Mouse (Mus musculus) forebrain, embryonic 16.5 days (tissue): ENCODE results near the gene A630001G21Rik. TPM values are rescaled to one million over a fixed set of nuclear protein-coding genes. Genes with fewer than 3 reads are reported as not detected.

Experiments used
- ATAC-seq: fragments of 200-750 bp; cut with Nextera tagmentation; 2 replicates; pipeline ENCODE4 v1.8.0; 2017; ENCODE audit warnings: mild to moderate bottlenecking, moderate library complexity
- H3K27ac ChIP-seq: fragments of 300-500 bp; sonication (generic); 2 replicates; pipeline ENCODE4 v1.5.1; 2014; ENCODE audit warnings: low read length, control low read depth
- H3K27me3 ChIP-seq: fragments of 300-500 bp; sonication (generic); replicated peaks from 2 replicates; pipeline ENCODE4 v1.6.1; 2014; ENCODE audit warnings: low read length; ENCODE audit not compliant: control insufficient read depth, insufficient read depth
- H3K36me3 ChIP-seq: fragments of 300-500 bp; sonication (generic); 2 replicates; pipeline ENCODE4 v1.6.1; 2014; ENCODE audit not compliant: control insufficient read depth, insufficient read depth
- H3K4me1 ChIP-seq: fragments of 300-500 bp; sonication (generic); replicated peaks from 2 replicates; pipeline ENCODE4 v1.6.1; 2014; ENCODE audit warnings: low read length; ENCODE audit not compliant: control insufficient read depth, insufficient read depth
- H3K4me2 ChIP-seq: fragments of 300-500 bp; sonication (generic); 2 replicates; pipeline ENCODE4 v1.6.1; 2014; ENCODE audit warnings: mild to moderate bottlenecking, low read length, control low read depth
- H3K4me3 ChIP-seq: fragments of 300-500 bp; sonication (generic); replicated peaks from 2 replicates; pipeline ENCODE4 v1.5.1; 2014; ENCODE audit warnings: mild to moderate bottlenecking, low read length, control low read depth
- H3K9ac ChIP-seq: fragments of 300-500 bp; sonication (generic); replicated peaks from 2 replicates; pipeline ENCODE4 v1.6.1; 2014; ENCODE audit warnings: low read depth, low read length, control low read depth
- H3K9me3 ChIP-seq: fragments of 300-500 bp; sonication (generic); 2 replicates; pipeline ENCODE4 v1.6.1; 2016; ENCODE audit warnings: low read length; ENCODE audit not compliant: control insufficient read depth
- WGBS: fragments of 180-500 bp; shearing (Covaris S2); extraction: QIAGEN DNeasy Blood & Tissue Kit; methylation state at CpG from one replicate; pipeline ENCODE4 v1.1.7; 2014; 5-methylcytosine and 5-hydroxymethylcytosine counted together
- polyA plus RNA-seq: library from polyadenylated mRNA; unstranded; fragments of >200 nt; fragmentation: Nextera tagmentation; extraction: Ambion mirVana; gene quantifications from 2 replicates; pipeline ENCODE4 v1.2.1, GENCODE M21; 2015

The A630001G21Rik gene
- polyA plus RNA-seq, 1 experiment from 2014 or later: 0.32 TPM

GRCm38 (mm10) chr1:85697721-85698493 lies 80.5 kb downstream of the A630001G21Rik start:
- 88% methylated on average over 4 of the region's 4 CpGs for WGBS

GRCm38 (mm10) chr1:85695646-85696045 lies 82.8 kb downstream of the A630001G21Rik start:
- ATAC-seq: no peak

More at GRCm38 (mm10) chr1:85697721-85698493, 80.5 kb downstream of the A630001G21Rik start:
- no peaks in the 10 kb centered on the region for H3K36me3 ChIP-seq
- H3K4me1 ChIP-seq: no peaks in the 10 kb centered on the region
- H3K4me2 ChIP-seq: no peak overlapping the region
- H3K27me3 ChIP-seq: no peaks in the 10 kb centered on the region
- H3K4me3 ChIP-seq: no peak overlapping the region
- H3K9ac ChIP-seq: no peak overlapping the region
- ATAC-seq: no peak
- no peak overlapping the region for H3K27ac ChIP-seq
- no peaks in the 10 kb centered on the region for H3K9me3 ChIP-seq

GRCm38 (mm10) chr1:85693280-85693679 lies 85.2 kb downstream of the A630001G21Rik start:
- no peaks in the 10 kb centered on the region for H3K4me1 ChIP-seq
- H3K9me3 ChIP-seq: no peaks in the 10 kb centered on the region
- 71% methylated on average over 3 of the region's 3 CpGs for WGBS
- H3K27ac ChIP-seq: no peak overlapping the region
- H3K4me3 ChIP-seq: no peak overlapping the region
- H3K36me3 ChIP-seq: no peaks in the 10 kb centered on the region
- H3K4me2 ChIP-seq: no peak overlapping the region
- H3K27me3 ChIP-seq: no peaks in the 10 kb centered on the region
- H3K9ac ChIP-seq: no peak overlapping the region
- ATAC-seq: no peak

More at GRCm38 (mm10) chr1:85695646-85696045, 82.8 kb downstream of the A630001G21Rik start:
- Histone ChIP-seq H3K27me3 (no peaks in the 10 kb centered on the region), H3K4me1 (no peaks in the 10 kb centered on the region), H3K4me3 (no peak overlapping the region), H3K9ac (no peak overlapping the region), H3K27ac (no peak overlapping the region), H3K9me3 (no peaks in the 10 kb centered on the region), H3K4me2 (no peak overlapping the region), H3K36me3 (no peaks in the 10 kb centered on the region)
- 64% methylated on average over 3 of the region's 3 CpGs for WGBS

GRCm38 (mm10) chr1:85692281-85692680 lies 86.2 kb downstream of the A630001G21Rik start:
- Histone ChIP-seq H3K4me3 (no peak overlapping the region), H3K4me1 (no peaks in the 10 kb centered on the region), H3K4me2 (no peak overlapping the region), H3K27ac (no peak overlapping the region), H3K27me3 (no peaks in the 10 kb centered on the region), H3K9me3 (no peaks in the 10 kb centered on the region), H3K9ac (no peak overlapping the region), H3K36me3 (no peaks in the 10 kb centered on the region)
- no peak for ATAC-seq
- WGBS: 73% methylated on average over 1 of the region's 1 CpGs

DNA sequence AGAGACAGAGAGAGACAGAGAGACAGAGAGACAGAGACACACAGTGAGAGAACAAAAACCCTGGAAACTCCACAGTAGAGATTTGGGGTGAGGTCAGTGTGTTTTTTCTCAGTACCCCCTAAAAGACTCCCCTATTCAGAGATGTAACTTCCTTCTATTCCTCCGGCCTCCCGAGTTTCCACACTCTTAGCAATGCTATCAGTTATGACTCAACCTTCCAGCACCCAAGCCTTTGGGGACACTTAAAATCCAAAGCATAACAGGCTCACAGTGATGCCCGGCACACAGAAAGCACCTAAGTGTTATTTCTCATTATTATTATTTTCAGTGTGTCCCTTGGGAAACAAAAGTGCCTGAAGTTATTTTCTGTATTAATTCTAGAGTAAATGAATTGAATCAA lies 87.9 kb downstream of the A630001G21Rik start:
- H3K4me2 ChIP-seq: no peak overlapping the region
- H3K4me3 ChIP-seq: no peak overlapping the region
- no peaks in the 10 kb centered on the region for H3K27me3 ChIP-seq
- WGBS: 83% methylated on average over 3 of the region's 3 CpGs
- H3K36me3 ChIP-seq: no peaks in the 10 kb centered on the region
- H3K4me1 ChIP-seq: no peaks in the 10 kb centered on the region
- no peak for ATAC-seq
- H3K9me3 ChIP-seq: no peaks in the 10 kb centered on the region
- no peak overlapping the region for H3K27ac ChIP-seq
- H3K9ac ChIP-seq: no peak overlapping the region

GRCm38 (mm10) chr1:85687346-85687745 lies 91.1 kb downstream of the A630001G21Rik start:
- Histone ChIP-seq H3K36me3 (no peaks in the 10 kb centered on the region), H3K9me3 (no peaks in the 10 kb centered on the region), H3K4me3 (no peak overlapping the region), H3K9ac (no peak overlapping the region), H3K27ac (no peak overlapping the region), H3K27me3 (no peaks in the 10 kb centered on the region), H3K4me2 (no peak overlapping the region), H3K4me1 (no peaks in the 10 kb centered on the region)
- ATAC-seq: no peak
- WGBS: 79% methylated on average over 5 of the region's 5 CpGs

DNA sequence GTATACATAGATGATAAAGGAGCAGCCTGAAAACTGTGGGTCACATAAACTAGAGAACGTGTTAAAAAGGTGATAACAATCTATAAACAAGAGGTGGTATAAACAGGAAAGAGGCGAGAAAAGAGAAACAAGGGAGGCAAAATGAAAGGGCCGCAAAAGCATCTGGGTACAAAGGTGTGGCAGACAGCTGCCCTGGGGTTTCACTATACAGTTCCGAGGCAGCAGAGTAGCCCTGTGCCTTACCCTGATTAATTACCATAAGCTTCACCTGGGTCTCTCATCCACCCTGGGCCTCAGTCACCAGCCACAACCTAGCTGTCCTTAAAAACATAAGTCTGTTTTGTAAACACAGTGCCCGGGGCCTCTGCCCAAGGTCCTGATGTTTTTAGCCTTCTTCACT lies 91.8 kb downstream of the A630001G21Rik start:
- Histone ChIP-seq H3K4me1 (no peaks in the 10 kb centered on the region), H3K9me3 (no peaks in the 10 kb centered on the region), H3K4me2 (no peak overlapping the region), H3K27me3 (no peaks in the 10 kb centered on the region), H3K27ac (no peak overlapping the region), H3K9ac (no peak overlapping the region), H3K36me3 (no peaks in the 10 kb centered on the region), H3K4me3 (no peak overlapping the region)
- 76% methylated on average over 5 of the region's 5 CpGs for WGBS
- ATAC-seq: no peak

GRCm38 (mm10) chr1:85680226-85680625 lies 98.2 kb downstream of the A630001G21Rik start:
- Histone ChIP-seq H3K4me3 (no peak overlapping the region), H3K9ac (no peak overlapping the region), H3K27me3 (no peaks in the 10 kb centered on the region), H3K4me2 (no peak overlapping the region), H3K4me1 (no peaks in the 10 kb centered on the region), H3K36me3 (no peaks in the 10 kb centered on the region), H3K27ac (no peak overlapping the region), H3K9me3 (no peaks in the 10 kb centered on the region)
- 72% methylated on average over 4 of the region's 4 CpGs for WGBS
- no peak for ATAC-seq
